Mouse (Mus musculus): ENCODE results near the gene Frem1. TPM values are rescaled to one million over a fixed set of nuclear protein-coding genes. Genes with fewer than 3 reads are reported as not detected.

Frem1 gene
- total and polyA plus RNA-seq, 2 experiments from 2014 or later, result 1.9 to 7.5 TPM

GRCm38 (mm10) chr4:83032780-83033179 is 19.4 kb downstream of the Frem1 start:
- H3K27me3 ChIP-seq (ENCODE audit: insufficient read depth, low read length), result no peaks in the 10 kb centered on the region
- no peak overlapping the region for H3K9ac ChIP-seq (replicated peaks; ENCODE audit: low read length)
- no peaks in the 10 kb centered on the region for H3K36me3 ChIP-seq (ENCODE audit: insufficient read depth, low read length)
- no peak for TF ChIP-seq CTCF (IDR thresholded peaks at IDR 0.05; ENCODE audit: low read depth)
- H3K27ac ChIP-seq, result no peak overlapping the region
- 48% methylated on average over 1 of the region's 1 CpGs for WGBS
- no peaks in the 10 kb centered on the region for H3K9me3 ChIP-seq (ENCODE audit: low read length)
- no peak overlapping the region for H3K4me2 ChIP-seq (ENCODE audit: low read depth, low read length)
- DNase-seq (ENCODE audit: low spot score), result no peak
- H3K4me3 ChIP-seq (ENCODE audit: low read length), result no peak overlapping the region
- no peak for ATAC-seq
- no peaks in the 10 kb centered on the region for H3K4me1 ChIP-seq (ENCODE audit: insufficient read depth, low read length)

GRCm38 (mm10) chr4:83031591-83031990 is 20.5 kb downstream of the Frem1 start:
- H3K27ac ChIP-seq, result no peak overlapping the region
- no peaks in the 10 kb centered on the region for H3K36me3 ChIP-seq (ENCODE audit: insufficient read depth, low read length)
- no peaks in the 10 kb centered on the region for H3K4me1 ChIP-seq (ENCODE audit: insufficient read depth, low read length)
- H3K4me3 ChIP-seq (ENCODE audit: low read length), result no peak overlapping the region
- H3K9ac ChIP-seq (replicated peaks; ENCODE audit: low read length), result no peak overlapping the region
- ATAC-seq (no peak), DNase-seq (ENCODE audit: low spot score) (no peak)
- no peaks in the 10 kb centered on the region for H3K27me3 ChIP-seq (ENCODE audit: insufficient read depth, low read length)
- WGBS, result 38% methylated on average over 3 of the region's 3 CpGs
- no peak overlapping the region for H3K4me2 ChIP-seq (ENCODE audit: low read depth, low read length)
- no peak for TF ChIP-seq CTCF (IDR thresholded peaks at IDR 0.05; ENCODE audit: low read depth)
- no peaks in the 10 kb centered on the region for H3K9me3 ChIP-seq (ENCODE audit: low read length)

- no peaks in the 10 kb centered on the region for H3K9me3 ChIP-seq (ENCODE audit: low read length)
- H3K4me2 ChIP-seq (ENCODE audit: low read depth, low read length), result no peak overlapping the region
- no peaks in the 10 kb centered on the region for H3K27me3 ChIP-seq (ENCODE audit: insufficient read depth, low read length)
- DNase-seq (ENCODE audit: low spot score) (no peak), ATAC-seq (no peak)
- H3K4me3 ChIP-seq (ENCODE audit: low read length), result no peak overlapping the region
- H3K9ac ChIP-seq (replicated peaks; ENCODE audit: low read length), result no peak overlapping the region
- no peak overlapping the region for H3K27ac ChIP-seq
- H3K36me3 ChIP-seq (ENCODE audit: insufficient read depth, low read length), result no peaks in the 10 kb centered on the region
- WGBS, result 74% methylated on average over 6 of the region's 6 CpGs
- TF ChIP-seq CTCF (IDR thresholded peaks at IDR 0.05; ENCODE audit: low read depth), result no peak
- no peaks in the 10 kb centered on the region for H3K4me1 ChIP-seq (ENCODE audit: insufficient read depth, low read length)
These were observed 22.0 kb downstream of the Frem1 start for GRCm38 (mm10) chr4:83030097-83030496.

GRCm38 (mm10) chr4:83020759-83021555 is 31.2 kb downstream of the Frem1 start:
- WGBS, result 33% methylated on average over 15 of the region's 15 CpGs

GRCm38 (mm10) chr4:83018111-83019105 is 33.7 kb downstream of the Frem1 start:
- TF ChIP-seq CTCF (IDR thresholded peaks at IDR 0.05; ENCODE audit: low read depth), result no peak
- H3K36me3 ChIP-seq (ENCODE audit: insufficient read depth, low read length), result no peaks in the 10 kb centered on the region
- no peak overlapping the region for H3K4me3 ChIP-seq (ENCODE audit: low read length)
- H3K27me3 ChIP-seq (ENCODE audit: insufficient read depth, low read length), result no peaks in the 10 kb centered on the region
- 0 out of 2 replicates have a peak, but pooled peaks cover 8% of the 10 kb centered on the region for H3K4me1 ChIP-seq (ENCODE audit: insufficient read depth, low read length)
- no peak overlapping the region for H3K4me2 ChIP-seq (ENCODE audit: low read depth, low read length)
- H3K27ac ChIP-seq, result no peak overlapping the region
- peak; percentile 5 for DNase-seq (ENCODE audit: low spot score)
- no peak for ATAC-seq
- H3K9ac ChIP-seq (replicated peaks; ENCODE audit: low read length), result no peak overlapping the region
- H3K9me3 ChIP-seq (ENCODE audit: low read length), result no peaks in the 10 kb centered on the region
- 45% methylated on average over 8 of the region's 8 CpGs for WGBS

More at GRCm38 (mm10) chr4:83020759-83021555, 31.2 kb downstream of the Frem1 start:
- H3K36me3 ChIP-seq (ENCODE audit: insufficient read depth, low read length), result no peaks in the 10 kb centered on the region
- peak; percentile 58 for DNase-seq (ENCODE audit: low spot score)
- H3K27me3 ChIP-seq (ENCODE audit: insufficient read depth, low read length), result no peaks in the 10 kb centered on the region
- no peak overlapping the region for H3K4me2 ChIP-seq (ENCODE audit: low read depth, low read length)
- H3K27ac ChIP-seq, result 0 out of 2 replicates have a peak overlapping the region, but pooled peaks have one; percentile 15
- ATAC-seq, result peak; percentile 68
- 0 out of 2 replicates have a peak overlapping the region, but pooled peaks have one; percentile 9 for H3K9ac ChIP-seq (replicated peaks; ENCODE audit: low read length)
- 0 out of 2 replicates have a peak, but pooled peaks cover 8% of the 10 kb centered on the region for H3K4me1 ChIP-seq (ENCODE audit: insufficient read depth, low read length)
- H3K4me3 ChIP-seq (ENCODE audit: low read length), result no peak overlapping the region
- TF ChIP-seq CTCF (IDR thresholded peaks at IDR 0.05; ENCODE audit: low read depth), result peak; percentile 30
- H3K9me3 ChIP-seq (ENCODE audit: low read length), result no peaks in the 10 kb centered on the region

- no peak overlapping the region for H3K27ac ChIP-seq
- ATAC-seq (no peak), DNase-seq (ENCODE audit: low spot score) (no peak)
- H3K27me3 ChIP-seq (ENCODE audit: insufficient read depth, low read length), result no peaks in the 10 kb centered on the region
- no peak overlapping the region for H3K9ac ChIP-seq (replicated peaks; ENCODE audit: low read length)
- no peak overlapping the region for H3K4me3 ChIP-seq (ENCODE audit: low read length)
- no peaks in the 10 kb centered on the region for H3K36me3 ChIP-seq (ENCODE audit: insufficient read depth, low read length)
- no peaks in the 10 kb centered on the region for H3K9me3 ChIP-seq (ENCODE audit: low read length)
- no peaks in the 10 kb centered on the region for H3K4me1 ChIP-seq (ENCODE audit: insufficient read depth, low read length)
- H3K4me2 ChIP-seq (ENCODE audit: low read depth, low read length), result no peak overlapping the region
- WGBS, result 65% methylated on average over 2 of the region's 2 CpGs
- TF ChIP-seq CTCF (IDR thresholded peaks at IDR 0.05; ENCODE audit: low read depth), result no peak
These were observed 37.6 kb downstream of the Frem1 start for GRCm38 (mm10) chr4:83014538-83014937.

Data from hindbrain, postnatal 0 days (tissue).